Mouse (Mus musculus) lung, postnatal 0 days (tissue): ENCODE measurements around the gene Cntnap2. TPM values are rescaled to one million over a fixed set of nuclear protein-coding genes. Genes with fewer than 3 reads are reported as not detected.

Source experiments
- ATAC-seq: fragments of 200-750 bp; cut with Nextera tagmentation; 2 replicates; pipeline ENCODE4 v1.8.0; 2017; ENCODE audit warnings: moderate library complexity
- DNase-seq: peaks from one replicate; pipeline ENCODE4 v3.0.0-alpha.2; 2016; ENCODE audit warnings: low spot score
- H3K27ac ChIP-seq: fragments of 300-500 bp; sonication (generic); 2 replicates; pipeline ENCODE4 v1.5.1; 2014; ENCODE audit warnings: antibody characterized with exemption, mild to moderate bottlenecking, low read length, mixed read lengths
- H3K27me3 ChIP-seq: fragments of 300-500 bp; sonication (generic); replicated peaks from 2 replicates; pipeline ENCODE4 v1.6.1; 2014; ENCODE audit warnings: low read length, mixed read lengths; ENCODE audit not compliant: insufficient read depth
- H3K36me3 ChIP-seq: fragments of 300-500 bp; sonication (generic); 2 replicates; pipeline ENCODE4 v1.6.1; 2014; ENCODE audit warnings: low read length, mixed read lengths; ENCODE audit not compliant: insufficient read depth
- H3K4me1 ChIP-seq: fragments of 300-500 bp; sonication (generic); 2 replicates; pipeline ENCODE4 v1.6.1; 2014; ENCODE audit warnings: antibody characterized with exemption, low read depth, low read length, mixed read lengths; ENCODE audit not compliant: insufficient read depth
- H3K4me2 ChIP-seq: fragments of 300-500 bp; sonication (generic); replicated peaks from 2 replicates; pipeline ENCODE4 v1.6.1; 2014; ENCODE audit warnings: low read depth, mild to moderate bottlenecking, low read length, moderate library complexity, mixed read lengths
- H3K4me3 ChIP-seq: fragments of 300-500 bp; sonication (generic); 2 replicates; pipeline ENCODE4 v1.5.1; 2014; ENCODE audit warnings: low read depth, low read length
- H3K9ac ChIP-seq: fragments of 300-500 bp; sonication (generic); replicated peaks from 2 replicates; pipeline ENCODE4 v1.6.1; 2014; ENCODE audit warnings: low read depth, mild to moderate bottlenecking
- H3K9me3 ChIP-seq: fragments of 300-500 bp; sonication (generic); 2 replicates; pipeline ENCODE4 v1.6.1; 2016; ENCODE audit warnings: low read length, mixed read lengths
- CTCF ChIP-seq: IDR thresholded peaks from 2 replicates; pipeline ENCODE4 v1.5.1; 2016; ENCODE audit warnings: antibody characterized with exemption, mild to moderate bottlenecking
- EP300 ChIP-seq: IDR thresholded peaks from 2 replicates; pipeline ENCODE4 v1.6.1; 2016; ENCODE audit warnings: antibody characterized with exemption, mild to moderate bottlenecking, control low read depth
- WGBS: fragments of 180-500 bp; shearing (Covaris S2); extraction: QIAGEN DNeasy Blood & Tissue Kit; methylation state at CpG from one replicate; pipeline ENCODE4 v1.1.7; 2014; 5-methylcytosine and 5-hydroxymethylcytosine counted together
- polyA plus RNA-seq: library from polyadenylated mRNA; unstranded; fragments of >200 nt; fragmentation: Nextera tagmentation; extraction: Ambion mirVana; gene quantifications from 2 replicates; pipeline ENCODE4 v1.2.1, GENCODE M21; 2015

The Cntnap2 gene
- polyA plus RNA-seq, 1 experiment from 2014 or later: 0.10 TPM

DNA sequence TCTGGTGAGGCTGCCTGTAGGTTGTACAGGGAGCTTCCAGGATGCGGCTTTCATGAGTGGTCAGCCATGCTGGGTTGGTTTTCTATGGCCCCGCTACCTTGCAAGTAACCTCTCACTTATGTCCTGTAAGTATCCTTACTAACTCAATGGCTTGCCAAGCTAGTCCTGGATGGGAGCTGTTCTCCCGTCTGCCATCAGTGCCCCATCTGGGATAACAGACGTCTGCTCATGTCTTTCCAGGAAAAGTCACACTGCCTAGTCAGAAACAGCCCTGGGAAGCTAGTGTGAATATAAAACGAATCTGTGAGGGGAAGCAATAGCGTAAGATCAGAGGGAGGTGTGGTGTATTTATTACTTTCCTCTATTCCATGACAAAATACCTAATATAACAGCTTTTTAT, 2172.4 kb downstream of the Cntnap2 start:
- Histone ChIP-seq H3K27me3 (no peaks in the 10 kb centered on the region), H3K4me1 (no peaks in the 10 kb centered on the region), H3K27ac (no peak overlapping the region), H3K36me3 (no peaks in the 10 kb centered on the region), H3K4me3 (no peak overlapping the region), H3K9ac (no peak overlapping the region), H3K9me3 (no peaks in the 10 kb centered on the region), H3K4me2 (no peak overlapping the region)
- DNase-seq (no peak), ATAC-seq (no peak)
- 66% methylated on average over 6 of the region's 6 CpGs for WGBS
- TF ChIP-seq EP300 (no peak), CTCF (no peak)

DNA sequence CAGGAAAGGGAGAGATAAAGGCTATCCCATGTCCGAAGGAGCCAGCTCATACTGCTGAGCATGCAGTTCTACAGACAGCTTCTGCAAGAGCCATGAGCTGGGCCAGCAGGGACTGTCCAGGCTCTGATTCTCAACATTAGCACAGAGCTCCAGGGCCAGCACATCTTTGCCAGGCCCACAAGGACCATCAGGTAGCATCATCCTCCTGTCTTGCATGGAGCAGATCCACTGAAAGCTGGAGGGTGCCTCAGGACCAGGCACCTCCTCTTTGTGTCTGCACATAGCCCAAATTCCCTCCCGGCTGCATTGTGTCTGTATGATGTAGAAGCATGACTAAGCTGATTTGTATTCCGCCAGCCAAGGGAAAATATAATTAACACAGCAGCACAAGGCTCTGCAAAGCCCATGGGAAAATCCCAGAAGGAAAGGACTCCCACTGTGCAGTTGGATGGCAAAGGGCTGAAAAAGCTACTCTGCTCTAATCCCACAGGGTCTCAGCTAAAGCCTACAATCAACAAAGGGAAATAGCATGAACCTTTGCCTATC, 2180.3 kb downstream of the Cntnap2 start:
- DNase-seq (no peak), ATAC-seq (no peak)
- Histone ChIP-seq H3K4me2 (no peak overlapping the region), H3K27ac (no peak overlapping the region), H3K4me1 (no peaks in the 10 kb centered on the region), H3K36me3 (no peaks in the 10 kb centered on the region), H3K9ac (no peak overlapping the region), H3K27me3 (no peaks in the 10 kb centered on the region), H3K9me3 (no peaks in the 10 kb centered on the region), H3K4me3 (no peak overlapping the region)
- WGBS: 53% methylated on average over 3 of the region's 3 CpGs
- TF ChIP-seq CTCF: no peak
- TF ChIP-seq EP300: no peak

DNA sequence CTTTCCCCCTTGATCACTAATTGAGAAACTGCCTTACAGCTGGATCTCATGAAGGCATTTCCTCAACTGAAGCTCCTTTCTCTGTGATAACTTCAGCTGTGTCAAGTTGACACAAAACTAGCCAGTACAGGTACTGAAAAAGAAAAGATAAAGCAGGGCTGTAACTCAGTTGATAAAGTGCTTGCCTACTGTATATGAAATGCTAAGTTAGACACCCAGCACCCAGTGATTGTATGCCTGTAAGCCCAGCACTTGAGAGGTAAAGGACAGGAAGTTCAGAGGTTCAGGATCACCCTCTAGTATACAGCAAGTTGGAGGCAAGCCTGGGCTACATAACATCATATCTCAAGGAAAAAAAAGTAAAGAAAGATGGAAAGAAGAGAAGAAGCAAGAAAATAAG, 2182.2 kb downstream of the Cntnap2 start:
- Histone ChIP-seq H3K4me3 (no peak overlapping the region), H3K27me3 (no peaks in the 10 kb centered on the region), H3K9me3 (no peaks in the 10 kb centered on the region), H3K36me3 (no peaks in the 10 kb centered on the region), H3K4me2 (no peak overlapping the region), H3K9ac (no peak overlapping the region), H3K4me1 (no peaks in the 10 kb centered on the region), H3K27ac (no peak overlapping the region)
- TF ChIP-seq EP300 (no peak), CTCF (no peak)
- ATAC-seq (no peak), DNase-seq (no peak)

DNA sequence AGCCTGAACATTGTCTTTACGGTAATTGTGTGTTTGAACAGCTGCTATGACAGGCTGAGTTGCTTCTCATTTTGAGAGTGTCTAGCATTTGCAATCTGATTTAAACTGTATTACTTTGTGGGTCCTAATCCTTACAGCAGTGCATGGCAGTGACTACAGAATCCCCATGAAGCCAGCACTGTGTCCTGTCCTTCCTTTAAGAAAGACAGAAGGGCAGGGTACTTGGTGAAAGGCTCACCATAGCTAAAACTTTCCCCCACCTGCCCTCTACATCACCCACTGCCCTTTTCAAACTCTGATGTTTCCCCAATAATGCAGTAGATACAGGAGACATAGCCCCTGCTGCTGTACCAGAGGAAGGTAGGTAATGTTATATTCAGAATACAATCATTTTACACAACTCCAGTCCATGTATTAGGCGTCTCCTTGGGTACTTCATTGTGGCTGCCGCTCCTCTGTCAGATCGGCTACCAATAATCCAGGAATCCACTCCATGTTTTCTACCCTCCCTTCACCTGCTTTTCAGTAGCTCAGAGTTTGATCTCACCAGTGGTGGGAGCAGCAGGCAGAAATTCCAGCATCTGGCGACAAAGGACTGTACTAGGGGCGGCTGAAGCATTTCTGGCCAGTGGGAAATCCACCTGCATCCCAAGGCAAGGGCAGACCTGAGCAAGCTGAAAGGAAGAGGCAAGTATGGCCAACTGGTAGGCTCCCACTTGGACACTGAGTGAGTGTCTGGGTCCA, 2184.9 kb downstream of the Cntnap2 start:
- H3K36me3 ChIP-seq: no peaks in the 10 kb centered on the region
- no peak overlapping the region for H3K4me2 ChIP-seq
- DNase-seq (peak; percentile 76), ATAC-seq (peak; percentile 52; the same call in 1 of the 2 replicates)
- no peaks in the 10 kb centered on the region for H3K4me1 ChIP-seq
- H3K27ac ChIP-seq: no peak overlapping the region
- no peak overlapping the region for H3K4me3 ChIP-seq
- H3K9me3 ChIP-seq: no peaks in the 10 kb centered on the region
- H3K27me3 ChIP-seq: no peaks in the 10 kb centered on the region
- H3K9ac ChIP-seq: no peak overlapping the region
- TF ChIP-seq EP300 (no peak), CTCF (no peak)
- WGBS: 18% methylated on average over 6 of the region's 6 CpGs

DNA sequence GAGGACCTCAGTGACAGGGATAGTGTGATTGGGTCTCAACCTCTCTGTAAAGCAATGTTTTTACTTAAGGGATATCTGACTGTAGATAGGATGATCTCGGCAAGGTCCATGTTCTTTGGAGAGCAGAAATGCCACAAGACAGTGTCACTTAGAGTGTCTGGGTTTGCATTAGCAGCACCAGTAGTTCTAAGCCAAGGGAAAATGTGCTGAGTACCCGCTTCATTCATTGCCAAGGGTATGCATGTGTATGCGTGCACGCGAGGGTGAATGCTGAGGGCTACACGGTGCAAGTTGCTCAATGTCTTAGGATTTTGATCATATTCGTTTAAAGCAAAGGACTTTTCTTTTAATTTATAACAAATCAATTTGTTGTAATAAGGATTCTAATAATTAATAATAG, 2185.5 kb downstream of the Cntnap2 start:
- Histone ChIP-seq H3K4me1 (no peaks in the 10 kb centered on the region), H3K27ac (no peak overlapping the region), H3K4me2 (no peak overlapping the region), H3K36me3 (no peaks in the 10 kb centered on the region), H3K9ac (no peak overlapping the region), H3K27me3 (no peaks in the 10 kb centered on the region), H3K9me3 (no peaks in the 10 kb centered on the region), H3K4me3 (no peak overlapping the region)
- WGBS: 28% methylated on average over 7 of the region's 7 CpGs
- ATAC-seq: no peak
- no peak for DNase-seq
- TF ChIP-seq CTCF (no peak), EP300 (no peak)

DNA sequence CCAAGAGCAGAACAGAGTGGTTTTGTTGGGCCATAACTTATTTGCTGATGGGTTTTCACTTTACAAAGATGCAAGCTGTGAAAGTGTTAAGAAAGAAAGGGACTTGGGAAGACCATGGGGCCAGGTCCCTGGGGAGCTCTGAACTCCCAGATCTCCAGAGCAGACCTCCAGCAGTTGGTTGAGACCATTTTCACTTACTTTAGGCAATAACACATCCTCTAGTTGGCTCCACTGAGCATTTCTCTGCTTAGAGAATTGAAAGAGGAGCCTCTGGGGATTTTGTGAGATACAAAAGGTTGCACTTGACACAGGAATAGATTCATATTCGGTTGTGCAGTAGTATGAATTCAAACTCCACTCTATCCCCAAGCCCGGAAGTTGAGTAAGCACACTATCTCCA, 2196.1 kb downstream of the Cntnap2 start:
- no peak for DNase-seq
- H3K9ac ChIP-seq: no peak overlapping the region
- no peaks in the 10 kb centered on the region for H3K4me1 ChIP-seq
- no peaks in the 10 kb centered on the region for H3K27me3 ChIP-seq
- H3K27ac ChIP-seq: no peak overlapping the region
- ATAC-seq: no peak
- H3K4me2 ChIP-seq: no peak overlapping the region
- 76% methylated on average over 2 of the region's 2 CpGs for WGBS
- no peaks in the 10 kb centered on the region for H3K9me3 ChIP-seq
- no peak overlapping the region for H3K4me3 ChIP-seq
- no peaks in the 10 kb centered on the region for H3K36me3 ChIP-seq
- no peak for TF ChIP-seq EP300
- peak; percentile 30; the same call in 1 of the 2 replicates for TF ChIP-seq CTCF
